ENCODE assay signal across 9 mouse cellular contexts in genomic region chr8:84711312-84711711, GRCm38 (mm10). TPM values are rescaled to one million over a fixed set of nuclear protein-coding genes. Genes with fewer than 3 reads are reported as not detected.
DNase-seq lines count a peak whose midpoint lies in the region; ATAC-seq lines count a peak whose summit lies in the region.
"Had no signal": no experiment of that assay in that cellular context is flagged by ENCODE, and none has a peak within 500 bp of the region (broad histone marks: within the 10 kb centered on the region; RNA-seq: fewer than 3 reads in every experiment).

No protein-coding gene starts in this region.

- peaks cover 30% of the 10 kb centered on the region for H3K27me3 ChIP-seq in heart, embryonic 15.5 days
- peaks cover 48% of the 10 kb centered on the region for H3K27me3 ChIP-seq in embryonic facial prominence, embryonic 12.5 days
- H3K27me3 ChIP-seq in hindbrain, embryonic 11.5 days (ENCODE audit: control insufficient read depth, insufficient read depth, low read length), result peaks cover 69% of the 10 kb centered on the region

- H3K4me1 ChIP-seq in heart, embryonic 15.5 days (replicated peaks), result peaks cover 77% of the 10 kb centered on the region
- peaks cover 82% of the 10 kb centered on the region for H3K4me1 ChIP-seq in embryonic facial prominence, embryonic 12.5 days
- H3K4me1 ChIP-seq in hindbrain, embryonic 11.5 days (replicated peaks; ENCODE audit: control insufficient read depth, insufficient read depth, low read length), result peaks cover 46% of the 10 kb centered on the region

- intact Hi-C loops in heart, postnatal 25 days (cut with DNase I), result loop anchor here (2.0 kb wide), 1 partner anchor 25 kb away; no protein-coding TSS in a partner anchor

- H3K9me3 ChIP-seq in heart, embryonic 15.5 days (replicated peaks), result no peaks in the 10 kb centered on the region
- H3K9me3 ChIP-seq in embryonic facial prominence, embryonic 12.5 days, result no peaks in the 10 kb centered on the region
- H3K9me3 ChIP-seq in hindbrain, embryonic 11.5 days (ENCODE audit: control insufficient read depth, low read length), result no peaks in the 10 kb centered on the region

- 45% methylated on average over 3 of the region's 3 CpGs for WGBS in heart, embryonic 15.5 days
- WGBS in embryonic facial prominence, embryonic 12.5 days, result 44% methylated on average over 3 of the region's 3 CpGs
- 59% methylated on average over 3 of the region's 3 CpGs for WGBS in hindbrain, embryonic 11.5 days

- ATAC-seq in heart, embryonic 15.5 days (replicated peaks; ENCODE audit: insufficient number of reproducible peaks, insufficient read depth, low FRiP score, low read depth), result no peak
- ATAC-seq in embryonic facial prominence, embryonic 12.5 days (ENCODE audit: insufficient number of reproducible peaks, insufficient read depth, low FRiP score, low TSS enrichment), result no peak
- ATAC-seq in hindbrain, embryonic 11.5 days (ENCODE audit: low FRiP score), result no peak
- no peak for ATAC-seq in frontal cortex, adult (ENCODE audit: low TSS enrichment)

- no peak for DNase-seq in heart, postnatal 25 days (ENCODE audit: low spot score)
- DNase-seq in hindbrain, embryonic 11.5 days (ENCODE audit: low spot score), result no peak
- DNase-seq in lung, postnatal 36 days, result peak; percentile 61
- DNase-seq in right cerebral cortex, postnatal 4 days, result no peak
- DNase-seq in testis, postnatal 10 days (ENCODE audit: low spot score), result no peak
- DNase-seq: kidney, postnatal 25 days had no signal

- no peaks in the 10 kb centered on the region for H3K36me3 ChIP-seq in heart, embryonic 15.5 days
- peaks cover 11% of the 10 kb centered on the region for H3K36me3 ChIP-seq in embryonic facial prominence, embryonic 12.5 days
- H3K36me3 ChIP-seq in hindbrain, embryonic 11.5 days (ENCODE audit: control insufficient read depth, insufficient read depth, low read length), result no peaks in the 10 kb centered on the region

- no peak overlapping the region for H3K4me2 ChIP-seq in heart, embryonic 15.5 days
- no peak overlapping the region for H3K4me2 ChIP-seq in embryonic facial prominence, embryonic 12.5 days (replicated peaks)
- H3K4me2 ChIP-seq in hindbrain, embryonic 11.5 days (replicated peaks; ENCODE audit: low read depth, low read length), result no peak overlapping the region

- H3K9ac ChIP-seq in heart, embryonic 15.5 days, result no peak overlapping the region
- H3K9ac ChIP-seq in embryonic facial prominence, embryonic 12.5 days, result peak overlapping the region; percentile 4; the same call in 1 of the 2 replicates
- H3K9ac ChIP-seq in hindbrain, embryonic 11.5 days (ENCODE audit: low read depth, low read length), result peak overlapping the region; percentile 4; the same call in 1 of the 2 replicates

- H3K27ac ChIP-seq in heart, embryonic 15.5 days, result peak overlapping the region; percentile 80
- peak overlapping the region; percentile 97 for H3K27ac ChIP-seq in embryonic facial prominence, embryonic 12.5 days
- H3K27ac ChIP-seq in hindbrain, embryonic 11.5 days (ENCODE audit: low read depth, low read length), result peak overlapping the region; percentile 89

- no peak overlapping the region for H3K4me3 ChIP-seq in heart, embryonic 15.5 days
- no peak overlapping the region for H3K4me3 ChIP-seq in embryonic facial prominence, embryonic 12.5 days
- H3K4me3 ChIP-seq in hindbrain, embryonic 11.5 days (ENCODE audit: low read depth, low read length), result no peak overlapping the region

RNA-seq across cellular contexts. Expression of gene Lyl1, which starts 10.1 kb away (rescaled TPM):
- 9.2 and 13.2 TPM in 2 replicates for polyA plus RNA-seq in heart, embryonic 15.5 days (2015; fragmentation: Nextera tagmentation; extraction: Ambion mirVana)
- total RNA-seq in heart, postnatal 25 days (2021), result 1 to 10 TPM; 4.2 to 4.5 TPM
- 4.9 and 5.0 TPM in 2 replicates for polyA plus RNA-seq in embryonic facial prominence, embryonic 12.5 days (2016; fragmentation: Nextera tagmentation; extraction: Ambion mirVana)
- 5.3 and 5.4 TPM in 2 replicates for polyA plus RNA-seq in hindbrain, embryonic 11.5 days (2014; fragmentation: Nextera tagmentation; extraction: Ambion mirVana)

RNA-seq across cellular contexts. Expression of gene G430095P16Rik, which starts 11.5 kb away (rescaled TPM):
- 4.5 TPM in 2 replicates for polyA plus RNA-seq in heart, embryonic 15.5 days (2015; fragmentation: Nextera tagmentation; extraction: Ambion mirVana)
- total RNA-seq in heart, postnatal 25 days (2021), result under 1 TPM in 1 of 2 experiments, not detected in 1; 0.39 TPM
- 7.1 and 7.4 TPM in 2 replicates for polyA plus RNA-seq in embryonic facial prominence, embryonic 12.5 days (2016; fragmentation: Nextera tagmentation; extraction: Ambion mirVana)
- 2.3 and 2.9 TPM in 2 replicates for polyA plus RNA-seq in hindbrain, embryonic 11.5 days (2014; fragmentation: Nextera tagmentation; extraction: Ambion mirVana)

RNA-seq across cellular contexts. Expression of gene Nacc1, which starts 23.6 kb away (rescaled TPM):
- polyA plus RNA-seq in heart, embryonic 15.5 days (2015; fragmentation: Nextera tagmentation; extraction: Ambion mirVana), result 10.7 and 14.6 TPM in 2 replicates
- 10 to 100 TPM; 32.0 to 32.6 TPM for total RNA-seq in heart, postnatal 25 days (2021)
- 19.4 and 20.8 TPM in 2 replicates for polyA plus RNA-seq in embryonic facial prominence, embryonic 12.5 days (2016; fragmentation: Nextera tagmentation; extraction: Ambion mirVana)
- 19.7 and 20.5 TPM in 2 replicates for polyA plus RNA-seq in hindbrain, embryonic 11.5 days (2014; fragmentation: Nextera tagmentation; extraction: Ambion mirVana)

RNA-seq across cellular contexts. Expression of gene Trmt1, which starts 25.2 kb away (rescaled TPM):
- 40.6 and 47.4 TPM in 2 replicates for polyA plus RNA-seq in heart, embryonic 15.5 days (2015; fragmentation: Nextera tagmentation; extraction: Ambion mirVana)
- total RNA-seq in heart, postnatal 25 days (2021), result 10 to 100 TPM; 32.6 to 37.6 TPM
- polyA plus RNA-seq in embryonic facial prominence, embryonic 12.5 days (2016; fragmentation: Nextera tagmentation; extraction: Ambion mirVana), result 71.2 and 73.6 TPM in 2 replicates
- polyA plus RNA-seq in hindbrain, embryonic 11.5 days (2014; fragmentation: Nextera tagmentation; extraction: Ambion mirVana), result 47.9 and 51.1 TPM in 2 replicates

RNA-seq across cellular contexts. Expression of gene Ier2, which starts 48.7 kb away (rescaled TPM):
- polyA plus RNA-seq in heart, embryonic 15.5 days (2015; fragmentation: Nextera tagmentation; extraction: Ambion mirVana), result 34.9 and 50.5 TPM in 2 replicates
- total RNA-seq in heart, postnatal 25 days (2021), result 10 to 100 TPM; 14.3 to 18.3 TPM
- 94.5 and 97.0 TPM in 2 replicates for polyA plus RNA-seq in embryonic facial prominence, embryonic 12.5 days (2016; fragmentation: Nextera tagmentation; extraction: Ambion mirVana)
- polyA plus RNA-seq in hindbrain, embryonic 11.5 days (2014; fragmentation: Nextera tagmentation; extraction: Ambion mirVana), result 60.5 and 61.5 TPM in 2 replicates
